Mouse (Mus musculus): ENCODE results near the gene Pip5k1b.
"Not testable (repeated sequence)": the region's sequence is repeated elsewhere in the genome, so short reads cannot be mapped to it uniquely, and the experiment has no call there.

The Pip5k1b gene

DNA sequence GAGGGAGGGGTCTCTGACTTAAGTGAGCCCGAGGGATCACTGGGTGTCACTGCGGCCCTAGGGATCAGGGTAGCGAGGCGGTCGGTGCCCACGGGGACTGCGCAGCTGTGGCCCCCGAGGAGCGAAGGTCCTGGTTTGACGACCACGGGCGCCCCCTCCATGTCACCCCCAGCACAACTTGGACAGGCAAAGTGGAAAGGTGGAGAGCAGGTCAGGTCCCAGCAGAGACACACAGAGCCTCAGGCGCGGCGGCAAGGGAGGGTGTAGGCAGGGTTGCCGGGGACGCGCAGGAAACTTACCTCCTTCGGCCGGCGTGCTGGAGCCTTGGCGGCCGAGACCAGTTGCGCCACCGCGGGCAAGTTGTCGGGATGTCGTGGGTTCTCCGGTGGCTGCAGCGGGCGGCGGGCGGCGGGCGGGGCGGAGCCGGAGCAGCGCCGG, at the start of gene Pip5k1b:
TSS of gene Pip5k1b (minus strand) at position 407 of the 438 bp plus-strand sequence.
- peak; percentile 65 to 72 for DNase-seq

DNA sequence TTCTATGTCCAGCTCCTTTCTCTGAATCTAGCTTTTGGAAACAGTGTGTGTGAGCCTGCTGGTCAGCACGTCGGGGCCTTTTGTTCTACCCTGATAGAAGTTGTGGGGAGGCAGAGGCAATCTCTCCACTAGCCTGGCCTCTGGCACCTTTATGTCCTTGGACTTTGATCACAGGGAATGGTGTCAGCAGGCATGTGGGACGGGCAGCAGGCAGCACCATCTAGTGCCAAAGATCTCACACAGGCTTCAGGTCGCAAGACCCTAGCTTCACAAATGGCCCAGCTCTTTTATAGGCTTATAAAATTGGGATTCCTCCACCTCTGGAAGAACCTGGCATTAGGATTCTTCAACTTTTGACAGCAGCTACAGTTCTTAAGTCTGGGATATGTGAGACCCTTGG, 48.4 kb upstream of the Pip5k1b start:
- DNase-seq, result no peak

DNA sequence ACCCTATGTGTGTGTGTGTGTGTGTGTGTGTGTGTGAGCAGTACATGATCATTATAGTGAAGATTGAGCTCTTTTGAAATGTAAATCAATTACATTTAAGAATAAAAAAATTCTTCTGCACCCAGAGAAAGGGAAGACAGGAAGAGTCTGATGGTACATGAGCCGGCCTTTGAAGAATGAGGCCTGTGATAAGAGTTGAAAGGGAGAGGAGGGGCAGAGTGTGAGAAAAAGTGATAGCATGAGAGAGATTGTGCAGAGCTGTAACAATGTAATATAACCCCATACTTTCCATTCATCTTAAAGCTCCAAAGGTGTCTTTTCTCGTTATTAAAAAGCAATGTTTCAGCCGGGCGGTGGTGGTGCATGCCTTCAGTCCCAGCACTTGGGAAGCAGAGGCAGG, 47.8 kb upstream of the Pip5k1b start:
- DNase-seq, result no peak

DNA sequence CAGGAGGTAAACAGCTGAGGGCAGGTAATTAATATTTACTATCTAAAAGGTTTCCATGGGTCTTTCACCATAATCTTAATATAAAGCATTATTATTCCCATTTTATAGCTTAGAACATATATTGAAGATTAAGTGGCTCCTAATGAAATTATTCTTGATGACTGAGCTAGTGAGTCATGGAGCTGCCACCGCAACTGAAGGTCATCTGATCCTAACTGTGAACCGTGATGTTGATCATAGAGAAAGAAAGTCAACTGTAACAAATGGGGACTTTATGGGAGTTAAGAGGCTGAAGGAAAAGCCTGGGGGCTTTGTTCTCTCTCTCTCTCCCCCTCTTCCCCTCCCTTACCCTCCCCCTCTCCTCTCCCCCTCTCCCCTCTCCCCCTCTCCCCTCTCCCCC, 31.1 kb upstream of the Pip5k1b start:
- no peak for DNase-seq

DNA sequence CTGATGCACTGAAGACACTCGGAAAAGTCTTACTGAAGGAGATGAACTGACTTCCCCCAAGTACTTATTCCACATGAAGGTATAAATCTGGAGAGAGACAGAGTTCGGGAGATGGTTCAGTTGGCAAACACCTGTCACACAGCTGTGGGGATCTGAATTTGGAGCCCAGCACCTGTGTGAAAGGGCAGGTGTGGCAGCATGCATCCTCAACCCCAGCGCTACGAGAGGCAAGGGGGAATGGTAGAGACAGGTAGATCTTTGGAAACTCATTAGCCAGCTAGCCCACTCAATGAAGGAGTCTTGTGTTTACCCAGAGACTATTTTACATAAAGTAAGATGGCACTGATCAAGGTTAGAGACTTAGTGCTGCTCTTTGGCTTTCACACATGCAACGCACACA, 29.5 kb upstream of the Pip5k1b start:
- no peak for DNase-seq

DNA sequence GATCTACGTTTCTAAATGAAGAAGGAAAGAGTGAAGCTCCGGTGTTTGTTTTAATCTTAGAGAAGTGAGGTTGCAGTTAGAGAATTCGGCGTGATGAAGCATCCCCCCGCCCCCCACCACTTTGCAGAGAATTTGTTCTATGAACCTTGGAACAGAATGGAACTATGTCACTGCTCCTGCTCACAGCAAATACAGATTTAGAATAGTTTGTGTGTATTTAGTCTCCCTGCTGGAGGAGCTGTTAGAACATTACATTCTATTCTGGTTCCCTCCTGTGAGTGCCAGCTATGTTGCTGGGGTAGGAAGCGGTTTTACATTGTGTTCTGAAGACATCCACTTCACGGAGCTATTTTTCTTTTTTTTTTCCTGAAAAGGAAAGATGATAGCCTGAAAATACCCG, 28.3 kb upstream of the Pip5k1b start:
- DNase-seq, result no peak

DNA sequence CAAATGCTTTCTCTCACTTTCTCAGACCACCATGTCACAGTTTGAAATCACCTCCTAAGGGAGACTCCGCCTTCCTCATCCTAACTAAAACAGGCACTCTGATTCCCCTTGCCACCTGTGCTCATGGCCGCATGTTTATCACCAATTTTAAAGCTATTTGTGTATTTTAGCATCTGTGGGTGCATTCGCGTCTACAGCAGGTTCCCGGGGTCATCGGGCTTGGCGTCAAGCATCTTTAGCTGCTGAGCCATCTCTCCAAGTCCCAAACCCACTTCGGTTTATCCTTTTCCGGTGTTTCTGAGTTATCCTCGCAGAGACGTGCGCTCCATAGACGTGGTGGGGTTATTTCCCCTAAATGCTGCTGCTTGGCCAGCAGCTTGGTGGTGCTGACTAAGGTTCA, 20.5 kb upstream of the Pip5k1b start:
- no peak for DNase-seq

DNA sequence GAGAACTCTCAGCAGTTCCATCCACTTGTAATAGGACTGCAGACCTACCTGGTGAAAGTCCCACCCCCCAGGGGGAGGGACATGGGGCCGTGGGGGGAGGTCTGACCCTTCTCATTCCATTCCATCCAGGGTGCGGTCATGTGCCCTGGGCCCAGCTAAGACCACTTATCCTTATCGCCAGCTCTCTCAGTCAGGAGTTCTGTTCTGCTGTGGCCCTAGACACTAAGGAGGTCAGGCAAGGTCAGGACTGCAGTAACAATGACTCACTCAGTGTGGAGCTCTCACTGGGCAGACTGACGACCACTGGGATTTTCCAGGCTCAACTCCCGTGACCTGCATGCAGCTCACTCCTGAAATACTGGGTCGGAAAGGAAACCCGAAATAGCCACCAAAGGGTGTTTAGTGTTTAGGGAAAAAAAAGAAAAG, 16.1 kb upstream of the Pip5k1b start:
- DNase-seq, result peak; percentile 36 to 78

DNA sequence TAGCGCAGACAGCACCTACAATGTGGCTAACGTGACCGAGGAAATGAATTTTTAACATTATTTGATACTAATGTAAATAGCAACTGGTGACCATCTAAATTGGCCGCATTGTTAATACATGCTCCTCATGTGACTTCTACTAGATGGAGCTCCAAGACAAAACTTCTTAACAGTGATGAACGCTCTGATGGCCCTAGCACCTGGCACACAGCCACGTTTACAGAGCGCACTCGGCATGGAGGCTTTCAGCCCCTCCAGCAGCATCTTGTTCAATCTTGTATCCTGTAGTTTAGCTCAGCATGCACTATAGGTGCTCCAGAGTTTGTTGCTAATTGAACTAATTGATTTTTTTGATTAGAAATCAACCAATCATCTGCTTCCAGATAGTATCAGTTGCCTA, 15.3 kb upstream of the Pip5k1b start:
- no peak for DNase-seq

DNA sequence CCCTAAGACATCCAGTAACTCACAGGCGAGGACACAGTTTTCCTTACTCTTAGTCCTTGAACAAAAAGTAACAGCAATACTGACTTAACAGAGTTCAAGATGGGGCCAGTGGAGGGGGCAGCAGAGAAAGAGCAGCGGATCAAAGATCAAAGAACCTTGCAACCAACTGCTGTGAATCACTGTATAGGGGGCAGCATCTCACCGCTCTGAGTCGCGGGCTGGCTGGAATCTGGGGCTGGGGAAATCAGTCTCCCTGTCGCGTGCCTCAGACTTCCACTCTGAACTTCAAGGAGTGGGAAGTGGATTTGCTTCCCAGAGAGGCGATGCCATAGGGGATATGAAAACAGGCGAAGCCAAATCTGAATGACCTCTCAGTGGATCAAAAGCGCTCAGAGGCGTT, 1.8 kb upstream of the Pip5k1b start:
- DNase-seq, result peak in 1 of 2 experiments; percentile 12

DNA sequence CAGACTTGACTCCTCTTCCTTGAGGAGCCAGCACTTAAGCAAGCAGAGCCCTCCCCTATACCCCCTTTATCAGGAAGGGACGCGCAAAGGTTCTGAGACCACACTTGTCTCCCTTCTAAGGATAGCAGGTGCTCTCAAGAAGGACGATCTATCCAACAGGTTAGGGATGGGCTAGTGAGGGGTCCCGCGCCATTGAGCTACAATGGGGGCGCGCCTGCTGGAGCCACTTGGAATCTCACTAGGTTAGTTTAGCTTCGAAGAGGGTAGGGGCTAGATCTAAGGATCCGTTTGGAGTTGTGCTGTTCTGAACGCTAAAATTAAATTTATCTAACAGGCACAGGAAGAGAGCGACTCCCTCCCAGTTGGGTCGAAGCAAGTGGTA, 904 bp upstream of the Pip5k1b start:
- no peak for DNase-seq

DNA sequence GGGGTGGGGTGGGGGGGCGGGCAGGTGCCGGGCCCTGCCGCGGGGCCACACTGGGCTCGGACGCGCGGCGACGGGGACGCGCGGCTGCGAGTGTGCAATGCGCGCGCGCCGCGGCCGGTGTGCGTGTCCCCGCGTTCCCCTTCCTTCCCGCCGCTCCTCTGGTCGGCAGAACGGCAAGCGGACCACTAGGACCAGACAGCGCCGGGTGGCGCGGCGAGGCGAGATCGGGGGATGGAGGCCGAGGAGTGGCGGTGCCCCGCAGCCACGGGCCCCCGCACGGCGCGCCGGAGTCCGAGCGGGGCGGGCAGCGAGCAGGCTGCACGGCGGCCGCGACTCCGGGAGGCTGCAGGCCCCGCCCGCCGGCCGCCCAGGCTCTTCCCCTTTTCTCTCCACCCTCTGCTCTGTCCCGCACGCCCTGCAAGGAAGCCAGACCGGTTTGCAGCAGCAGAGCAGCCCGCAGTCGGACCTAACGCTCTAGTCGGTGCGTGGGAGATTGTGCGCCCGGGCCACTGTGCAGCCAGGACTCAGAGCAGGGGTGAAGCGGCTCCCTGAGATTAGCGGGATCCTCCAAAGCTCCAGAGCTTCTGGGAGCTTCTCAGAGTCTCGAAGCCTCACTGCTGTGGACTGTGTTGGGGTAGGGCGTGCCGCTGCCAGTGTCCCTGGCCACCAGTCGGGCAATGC, 372 bp upstream of the Pip5k1b start:
- peak; percentile 80 to 83 for DNase-seq

DNA sequence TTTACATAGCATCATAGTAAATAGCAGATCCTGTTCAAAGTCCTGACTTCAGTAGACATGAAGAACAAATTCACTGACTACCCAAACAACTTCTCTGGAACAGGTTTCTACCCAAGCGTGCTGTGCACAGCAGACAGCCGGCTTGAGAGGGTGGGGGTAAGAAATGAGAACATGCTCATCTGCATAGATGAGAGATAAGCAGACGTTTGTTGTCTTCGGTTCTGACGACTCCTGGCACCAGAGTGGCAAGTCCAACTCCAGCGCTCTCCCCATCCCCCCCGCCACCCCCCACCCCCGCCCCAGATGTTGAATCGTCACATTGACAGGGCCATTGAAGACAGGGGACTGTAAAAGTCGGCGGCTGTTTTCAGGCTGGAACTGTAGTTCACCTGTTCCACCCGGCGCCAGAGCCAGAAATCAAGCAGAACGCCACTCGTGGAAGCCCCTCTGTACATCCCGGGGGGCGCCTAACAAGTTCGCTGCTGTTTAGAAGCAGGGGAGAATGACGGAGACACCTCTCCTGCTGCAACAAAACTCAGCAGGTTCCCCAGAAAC, 684 bp downstream of the Pip5k1b start:
- DNase-seq, result no peak

DNA sequence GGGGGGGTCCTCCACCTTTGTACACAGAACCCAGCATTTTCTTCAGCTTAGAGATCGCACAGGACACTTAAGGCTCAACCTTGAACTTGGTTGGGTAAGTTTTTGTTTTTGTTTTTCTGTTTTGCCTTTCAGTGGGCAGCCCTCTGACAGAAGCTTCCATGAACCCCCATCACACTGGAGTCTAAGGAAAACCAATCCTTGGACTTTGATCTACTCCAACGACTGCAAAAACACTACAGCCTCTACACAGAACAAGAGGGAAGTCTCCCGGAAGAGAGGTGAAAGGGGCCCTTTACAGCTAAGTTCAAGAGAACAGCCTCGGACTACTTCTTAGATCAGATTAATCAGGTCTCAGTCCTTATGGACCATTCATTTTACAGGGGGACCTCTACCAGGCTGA, 1.2 kb downstream of the Pip5k1b start:
- DNase-seq, result no peak

DNA sequence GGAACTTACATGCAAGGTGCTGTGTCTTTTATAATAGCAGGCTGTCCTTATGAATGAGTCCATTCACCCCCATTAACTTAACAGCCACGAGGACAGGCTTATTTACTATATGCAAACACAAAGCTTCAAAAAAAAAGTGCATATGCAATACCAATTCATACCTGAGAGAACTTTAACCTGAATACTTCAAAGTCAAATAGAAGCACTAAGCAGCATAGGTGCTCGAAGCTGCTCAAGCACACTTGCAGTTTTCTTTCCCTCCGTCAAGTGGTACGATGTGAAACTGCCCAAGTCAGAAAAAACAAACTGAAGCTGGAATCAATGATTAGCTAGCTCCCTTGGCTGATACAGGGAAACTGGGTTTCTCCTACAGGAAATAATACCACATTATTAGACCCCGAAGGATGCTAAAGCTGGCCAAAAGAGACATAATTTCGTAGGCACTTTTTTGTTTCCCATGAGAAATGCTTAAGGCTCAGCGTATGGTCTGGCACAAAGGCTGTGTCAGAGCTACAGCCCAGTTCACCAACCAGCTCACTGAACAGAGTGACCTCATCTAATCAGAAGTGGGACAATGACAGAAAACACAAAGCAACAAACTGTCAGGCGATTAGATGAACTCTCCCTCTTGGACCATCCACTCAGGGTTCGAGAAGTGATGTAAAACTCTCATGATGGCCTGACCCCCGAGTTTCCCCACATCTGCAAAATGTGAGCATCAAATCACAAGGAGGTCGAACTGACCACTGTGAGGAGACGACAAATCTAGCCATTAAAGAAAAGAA, 2.2 kb downstream of the Pip5k1b start:
- DNase-seq, result peak in 1 of 2 experiments; percentile 46

DNA sequence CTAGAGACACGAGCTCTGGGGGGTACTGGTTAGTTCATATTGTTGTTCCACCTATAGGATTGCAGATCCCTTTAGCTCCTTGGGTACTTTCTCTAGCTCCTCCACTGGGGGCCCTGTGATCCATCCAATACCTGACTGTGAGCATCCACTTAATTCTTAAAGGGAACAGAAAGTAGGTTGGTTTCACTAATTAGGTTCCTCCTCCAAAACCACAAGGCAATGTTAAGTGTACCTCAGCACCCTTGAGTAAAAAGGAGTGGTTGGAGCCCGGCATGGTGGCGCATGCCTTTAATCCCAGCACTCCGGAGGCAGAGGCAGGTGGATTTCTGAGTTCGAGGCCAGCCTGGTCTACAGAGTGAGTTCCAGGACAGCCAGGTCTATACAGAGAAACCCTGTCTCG, 3.0 kb downstream of the Pip5k1b start:
- not testable (repeated sequence) for DNase-seq

DNA sequence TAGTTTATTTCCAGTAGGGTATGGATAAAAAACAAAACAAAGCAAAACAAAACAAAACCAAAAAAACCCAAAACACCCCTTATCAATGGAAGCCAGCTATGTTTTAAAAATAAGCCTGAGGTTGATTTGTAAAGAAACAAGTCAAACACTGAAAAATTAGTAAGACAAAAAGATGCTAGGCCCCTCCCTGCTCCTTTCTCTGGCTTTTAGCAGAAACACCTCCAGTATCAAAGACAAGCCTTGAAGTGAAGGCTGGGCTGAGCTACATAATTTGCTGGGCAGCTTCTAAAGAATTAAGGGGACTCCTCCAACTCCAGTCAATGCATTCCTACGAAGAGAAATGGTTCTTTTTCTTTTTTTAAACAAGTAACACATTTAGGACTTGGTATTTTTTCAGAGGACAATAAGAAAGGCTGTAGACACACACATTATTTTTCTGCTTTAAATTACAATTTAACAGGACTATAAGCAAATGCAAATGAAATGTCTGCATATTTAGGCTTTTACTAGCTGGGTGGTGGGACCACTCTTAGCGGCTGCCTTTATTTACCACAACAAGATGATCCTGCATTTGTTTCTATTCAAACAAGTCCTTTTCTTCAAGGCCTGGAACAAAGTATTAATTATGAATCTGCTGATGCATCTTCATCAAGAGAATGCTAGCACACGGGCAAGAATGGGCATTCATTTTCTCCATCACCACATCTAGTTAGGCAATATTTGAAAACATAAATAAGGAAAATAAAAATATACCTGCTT, 4.3 kb downstream of the Pip5k1b start:
- DNase-seq, result no peak

DNA sequence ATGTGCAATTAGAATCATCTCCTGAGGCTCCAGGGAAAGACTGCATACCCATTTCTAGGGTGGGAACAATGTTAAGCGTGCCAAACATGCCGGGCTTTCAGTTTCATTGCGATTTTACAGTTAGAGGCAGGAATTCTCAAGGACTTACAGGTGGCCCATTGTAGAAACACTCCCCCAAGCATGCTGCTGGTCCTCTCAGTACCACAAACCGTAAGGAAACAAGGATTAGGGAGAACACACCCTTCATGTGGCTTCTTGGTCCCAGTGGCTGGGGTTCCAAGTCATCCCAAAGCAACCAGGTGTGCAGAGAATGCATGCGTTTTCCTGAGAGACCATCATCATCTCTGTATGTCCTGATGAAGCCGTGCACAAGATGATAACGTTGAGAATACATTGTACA, 4.9 kb downstream of the Pip5k1b start:
- DNase-seq, result no peak

DNA sequence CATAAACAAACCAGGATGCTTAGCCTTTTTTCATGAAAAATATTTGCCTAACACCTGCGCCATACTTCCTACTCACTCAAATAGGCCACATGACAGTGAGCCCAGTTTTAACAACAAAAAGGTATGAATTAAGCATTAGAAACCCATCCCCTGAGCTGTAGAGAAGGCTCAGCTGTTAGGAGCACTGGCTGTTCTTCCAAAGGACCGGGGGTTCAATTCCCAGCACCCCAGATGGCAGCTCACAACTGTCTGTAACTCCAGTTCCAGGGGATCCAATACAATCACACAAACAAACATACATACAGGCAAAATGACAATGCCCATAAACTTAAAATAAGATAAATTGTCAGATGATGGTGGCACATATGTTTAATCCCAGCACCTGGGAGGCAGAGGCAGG, 5.7 kb downstream of the Pip5k1b start:
- no peak for DNase-seq

DNA sequence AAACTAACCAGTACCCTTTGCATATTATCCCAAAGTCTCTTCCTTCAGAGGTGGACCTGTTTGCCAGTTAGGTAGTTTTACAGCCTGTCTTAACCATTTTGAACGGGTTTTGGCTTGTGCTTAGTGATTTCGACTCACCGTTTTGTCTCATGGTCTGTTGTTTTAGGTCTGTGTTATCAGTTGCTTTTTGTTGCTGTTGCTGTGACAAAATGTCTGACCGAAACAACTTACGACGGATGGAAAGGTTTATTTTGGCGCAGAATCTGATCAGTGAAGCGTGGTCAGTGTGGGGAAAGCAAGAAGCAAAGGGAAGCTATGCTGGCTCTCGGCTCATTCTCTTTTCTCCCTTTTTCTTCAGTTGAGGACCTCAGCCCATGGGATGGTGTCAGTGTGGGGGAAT, 7.3 kb downstream of the Pip5k1b start:
- DNase-seq, result no peak

DNA sequence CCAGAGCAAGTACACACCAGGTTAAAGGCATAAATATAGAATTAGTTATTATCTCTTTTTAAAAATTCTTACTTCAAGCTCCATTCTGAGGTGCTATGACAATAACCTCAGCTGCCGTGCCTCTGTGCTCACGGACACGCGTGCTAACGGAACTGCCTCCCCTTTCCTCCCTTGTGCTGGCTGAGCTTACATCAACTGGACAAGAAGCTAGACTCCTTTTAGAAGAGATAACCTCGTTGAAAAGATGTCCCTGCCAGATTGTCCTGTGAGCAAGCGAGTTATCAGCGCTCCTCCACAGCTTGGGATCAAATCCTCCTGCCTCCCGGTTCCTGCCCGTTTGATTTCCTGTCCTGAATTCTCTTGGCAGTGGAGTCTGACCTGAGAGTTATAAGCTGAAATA, 9.5 kb downstream of the Pip5k1b start:
- DNase-seq, result no peak

DNA sequence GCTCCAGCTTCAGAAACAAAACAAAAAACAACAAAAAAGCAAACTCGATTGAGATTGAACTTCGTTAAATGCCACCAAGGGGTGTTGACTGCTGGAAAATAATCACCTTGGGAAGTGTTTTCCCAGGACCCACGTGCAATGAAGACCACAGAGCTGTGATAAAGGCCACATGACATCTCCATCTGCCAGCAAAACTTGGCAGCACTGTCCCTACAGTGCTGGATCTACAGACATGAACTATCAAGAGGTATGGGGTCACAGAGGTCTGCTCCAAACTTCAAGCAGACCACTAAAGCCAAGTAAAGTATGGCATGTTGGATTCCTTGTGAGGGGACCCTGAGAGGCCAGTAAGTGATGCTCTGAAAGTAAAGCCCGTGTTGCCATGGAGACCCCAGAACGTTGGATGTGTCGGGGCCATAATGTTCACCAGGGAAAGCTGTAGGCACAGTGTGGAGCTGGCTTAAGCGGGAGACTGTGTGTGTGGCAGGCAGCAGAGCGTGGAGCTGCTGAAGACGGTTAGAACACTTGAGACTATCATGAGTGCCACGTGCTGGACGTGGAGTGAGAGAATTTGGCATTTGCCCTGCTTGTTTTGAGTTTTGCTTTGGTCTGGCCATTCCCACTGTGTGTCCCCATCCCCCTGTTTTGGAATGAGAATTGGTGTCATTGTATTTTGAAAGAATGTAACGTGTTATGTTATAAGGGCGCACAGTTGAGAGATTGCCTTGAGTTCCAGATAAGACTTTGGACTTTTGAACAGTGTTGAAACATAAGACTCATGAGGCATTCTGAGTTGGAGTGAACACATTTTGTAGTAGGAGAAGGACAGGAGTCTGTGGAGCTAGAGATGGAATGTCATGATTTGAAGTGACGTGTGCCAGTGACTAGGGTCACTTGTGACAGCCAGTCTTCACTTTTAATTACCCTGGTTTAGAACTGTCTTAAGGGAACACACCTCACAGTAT, 12.0 kb downstream of the Pip5k1b start:
- DNase-seq, result peak; percentile 33 to 66

All from lung, postnatal 4 days (tissue).